Mouse (Mus musculus): ENCODE measurements around the gene Map3k1.
"Not testable (repeated sequence)": the region's sequence is repeated elsewhere in the genome, so short reads cannot be mapped to it uniquely, and the experiment has no call there.

Map3k1 gene

DNA sequence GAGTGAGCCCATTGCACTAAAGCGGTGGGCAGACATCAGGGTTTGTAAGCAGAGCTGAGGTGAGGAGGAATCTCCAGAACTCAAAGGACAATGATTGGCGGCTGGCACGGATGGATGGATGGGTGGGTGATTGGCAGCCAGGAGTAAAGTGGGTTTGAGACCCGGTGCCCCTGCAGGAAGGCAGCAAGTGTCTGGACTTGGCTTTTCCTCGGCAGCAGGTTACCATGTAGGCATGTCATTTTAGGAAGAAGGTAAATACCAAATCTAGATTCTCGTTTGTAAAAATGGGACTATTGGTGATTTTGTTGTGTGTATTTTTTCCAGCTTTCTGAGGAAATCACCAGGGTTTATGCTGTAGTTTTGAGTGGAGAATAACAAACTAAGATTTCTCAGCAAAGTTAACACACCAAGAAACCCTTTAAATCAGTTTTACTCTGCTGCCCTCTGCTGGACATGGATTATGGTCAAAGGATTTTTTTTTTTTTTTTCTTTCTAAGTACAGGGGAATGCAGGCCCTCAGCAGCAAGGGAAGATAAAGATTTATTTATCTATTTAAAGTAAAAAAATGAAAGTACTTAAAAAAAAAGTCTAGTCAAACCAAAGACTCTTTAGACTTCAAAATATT lies 66.7 kb downstream of the Map3k1 start:
- peak in 1 of 2 experiments; percentile 60 for DNase-seq (ENCODE audit: low spot score in 2 of 2)

DNA sequence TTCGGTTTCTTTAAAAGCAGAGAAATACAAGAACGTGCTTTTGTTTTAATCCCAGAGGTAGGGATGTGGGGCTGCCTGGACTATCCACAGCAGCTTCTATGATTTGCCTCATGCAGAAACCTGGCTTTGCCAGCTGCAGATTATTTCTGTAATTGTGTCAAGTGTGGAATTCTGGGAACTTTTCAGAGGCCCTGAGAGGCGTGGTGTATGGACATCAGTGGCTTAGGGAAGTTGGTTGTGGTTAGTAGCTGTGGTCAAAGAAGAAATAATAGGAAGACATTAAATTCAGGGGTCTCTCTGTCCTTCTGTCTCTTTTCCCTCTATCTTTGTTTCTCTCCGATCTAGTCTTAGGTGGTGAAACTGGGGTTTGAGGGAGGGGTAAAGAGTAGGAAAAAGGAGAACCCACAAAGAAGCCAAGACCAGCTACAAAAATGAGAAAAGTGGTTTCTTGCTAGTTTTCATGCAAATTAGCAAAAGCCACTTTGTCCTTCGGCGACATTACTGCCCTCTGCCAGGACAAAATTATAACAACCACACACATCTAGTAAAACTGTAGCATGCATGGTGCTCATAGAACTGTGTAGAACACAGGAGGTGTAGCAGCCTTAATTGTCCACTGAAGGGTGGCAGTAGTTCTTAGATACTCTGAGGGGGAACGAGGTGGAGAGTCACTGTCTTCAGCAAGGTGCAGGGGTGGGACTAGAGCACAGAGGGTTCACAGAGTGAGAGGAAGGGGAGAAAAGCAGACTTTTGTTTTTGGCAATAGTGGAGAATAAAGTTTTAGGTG lies 67.4 kb downstream of the Map3k1 start:
- DNase-seq (ENCODE audit: low spot score in 2 of 2) = no peak

DNA sequence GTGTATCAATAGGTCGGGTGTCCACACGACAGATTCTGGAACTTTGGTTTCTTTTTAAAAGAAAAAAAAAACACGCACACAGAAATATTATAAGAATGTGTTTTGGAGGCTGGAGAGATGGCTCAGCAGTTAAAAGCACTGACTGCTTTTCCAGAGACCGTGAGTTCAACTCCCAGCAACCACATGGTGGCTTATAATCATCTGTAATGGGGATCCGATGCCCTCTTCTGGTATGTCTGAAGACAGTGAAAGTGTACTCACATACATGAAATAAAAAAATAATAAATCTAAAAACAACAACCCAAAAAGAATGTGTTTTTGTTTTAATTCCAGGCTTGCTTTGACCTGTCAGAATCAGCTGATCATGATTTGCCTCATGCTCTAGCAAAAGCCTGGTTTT lies 81.9 kb downstream of the Map3k1 start:
- no peak for DNase-seq (ENCODE audit: low spot score in 2 of 2)

DNA sequence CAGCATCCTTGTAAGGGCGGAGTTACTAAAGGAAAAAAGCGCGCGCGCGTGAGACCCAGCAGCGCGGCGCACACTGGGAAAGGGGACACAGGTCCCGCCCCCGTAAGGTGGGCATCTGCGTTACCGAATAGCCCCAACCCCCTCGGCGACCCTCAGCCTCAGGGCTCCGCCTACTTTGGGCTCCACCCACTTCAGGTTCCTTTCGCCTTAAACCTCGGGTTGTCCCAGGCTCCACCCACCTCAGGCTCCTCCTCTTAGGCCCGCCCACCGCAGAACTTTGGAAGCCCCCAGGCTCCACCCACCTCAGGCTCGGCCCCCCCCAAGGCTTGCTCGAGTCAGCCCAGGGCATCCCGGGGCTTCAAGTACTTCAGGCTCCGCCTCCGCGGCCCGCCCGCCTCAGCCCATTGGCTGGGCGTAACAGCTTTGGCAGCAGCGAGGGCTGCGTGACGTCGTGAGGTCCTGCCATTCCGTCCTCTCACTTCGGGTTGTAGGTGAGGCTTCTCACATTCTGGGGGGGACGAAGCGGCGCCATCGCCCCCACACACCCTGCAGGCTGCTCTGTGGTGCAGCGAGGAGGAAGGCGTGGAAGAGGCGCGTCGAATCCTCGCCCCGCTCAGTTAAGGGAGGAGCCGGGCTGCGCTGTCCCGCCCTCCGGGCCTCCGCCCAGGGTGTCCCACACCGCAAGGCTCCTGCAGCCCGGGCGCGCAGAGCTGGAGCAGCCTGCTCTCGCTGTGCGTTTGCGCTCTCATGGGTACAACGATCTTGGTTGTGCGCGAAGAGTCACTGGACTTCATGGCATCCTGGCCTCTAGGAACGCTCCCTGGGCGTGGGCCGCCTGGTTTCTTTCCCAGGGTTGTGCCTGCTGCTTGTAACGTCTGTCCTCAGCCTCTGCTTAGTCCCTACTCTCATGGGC lies 83.4 kb downstream of the Map3k1 start:
- peak; percentile 79 to 92 for DNase-seq (ENCODE audit: low spot score in 2 of 2)

DNA sequence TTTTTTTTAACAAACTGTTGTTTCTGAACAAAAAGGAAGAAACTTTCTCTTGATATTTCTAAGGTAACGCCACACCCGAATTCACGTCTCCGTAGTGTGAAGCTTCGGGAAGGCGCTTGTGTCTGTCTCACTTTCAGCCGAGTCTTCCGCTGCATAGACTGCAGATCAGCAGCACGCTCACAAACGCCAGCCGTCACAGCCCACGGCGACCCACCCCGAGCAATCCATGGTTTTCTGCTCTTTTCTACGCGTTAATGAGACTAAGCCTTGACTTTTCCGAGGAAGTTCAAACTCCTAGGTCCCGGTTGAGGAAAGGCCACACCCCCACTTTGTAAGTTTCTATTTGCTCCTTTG lies 84.0 kb downstream of the Map3k1 start:
- peak in 1 of 2 experiments; percentile 8 for DNase-seq (ENCODE audit: low spot score in 2 of 2)

DNA sequence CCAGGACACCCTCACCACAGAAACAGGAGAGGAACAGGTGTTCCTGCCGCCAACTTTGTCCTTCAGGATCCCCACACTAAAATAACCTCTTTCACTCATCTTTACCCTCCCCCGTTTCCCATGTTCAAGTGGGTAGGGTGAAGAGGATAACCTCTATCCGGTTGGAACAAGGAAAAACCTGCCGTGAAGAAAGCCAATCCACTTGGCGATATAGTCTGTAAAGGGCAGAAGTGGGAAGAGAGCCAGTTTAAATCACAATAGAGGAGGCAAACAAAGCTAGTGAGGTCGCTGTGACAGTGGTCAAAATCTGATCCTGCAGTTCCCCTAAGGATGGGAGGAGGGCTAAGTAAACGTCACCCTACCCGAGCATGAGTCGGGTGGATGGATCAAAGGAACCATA lies 89.1 kb downstream of the Map3k1 start:
- no peak for DNase-seq (ENCODE audit: low spot score in 2 of 2)

DNA sequence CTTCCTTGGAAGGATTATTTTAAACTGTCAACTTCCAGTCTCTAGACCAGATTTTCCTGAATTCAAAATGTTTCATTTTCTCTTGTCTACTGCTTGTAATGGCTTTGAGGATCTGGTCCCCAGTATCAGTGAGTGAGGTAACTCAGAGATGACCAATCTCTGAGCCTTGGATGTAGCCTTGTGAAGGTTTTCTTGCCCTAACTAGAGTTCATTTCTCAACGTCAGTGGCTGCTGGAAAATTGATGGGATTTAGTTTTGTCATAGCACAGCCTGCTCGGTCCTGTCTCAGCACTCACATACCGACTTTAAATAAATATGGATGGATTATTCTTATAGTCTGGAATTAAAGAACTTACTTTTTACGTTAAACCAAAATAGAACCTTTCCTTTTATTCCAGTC lies 98.3 kb downstream of the Map3k1 start:
- no peak for DNase-seq (ENCODE audit: low spot score in 2 of 2)

DNA sequence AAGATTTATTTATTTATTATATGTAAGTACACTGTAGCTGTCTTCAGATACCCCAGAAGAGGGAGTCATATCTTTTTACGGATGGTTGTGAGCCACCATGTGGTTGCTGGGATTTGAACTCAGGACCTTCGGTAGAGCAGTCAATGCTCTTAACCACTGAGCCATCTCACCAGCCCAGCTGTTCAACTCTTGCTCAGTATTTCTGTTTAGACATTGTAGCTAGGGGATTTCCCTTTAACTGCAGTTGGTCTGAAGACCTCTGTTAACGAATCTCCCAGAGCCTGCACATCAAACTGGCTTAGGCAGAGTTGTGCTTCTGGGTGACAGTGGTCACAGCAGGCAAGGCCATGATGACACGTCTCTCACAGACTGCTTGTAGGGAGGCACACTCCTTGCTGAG lies 104.8 kb downstream of the Map3k1 start:
- not testable (repeated sequence) for DNase-seq (ENCODE audit: low spot score in 2 of 2)

DNA sequence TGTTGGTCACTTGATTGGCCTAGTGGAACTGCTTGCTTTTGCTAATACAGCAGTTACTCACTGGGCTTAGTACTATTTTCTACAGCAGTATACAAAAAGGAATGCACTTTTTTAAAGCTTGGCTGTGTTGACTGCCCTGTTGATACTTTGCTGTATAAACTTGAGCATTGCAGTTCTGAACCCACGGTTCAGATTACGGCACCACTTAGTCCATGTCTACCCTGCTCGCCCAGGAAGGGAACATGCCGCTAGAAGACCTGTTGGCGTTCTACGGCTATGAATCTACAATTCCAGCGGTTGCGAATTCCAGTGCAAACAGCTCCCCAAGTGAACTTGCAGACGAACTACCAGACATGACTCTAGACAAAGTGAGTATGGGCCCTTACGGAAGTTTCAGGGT lies 105.4 kb downstream of the Map3k1 start:
- no peak for DNase-seq (ENCODE audit: low spot score in 2 of 2)

Data from cerebellum, postnatal 4 days (tissue).